Mouse (Mus musculus) heart, adult 8-10 months (tissue): ENCODE measurements around the gene 1810010D01Rik. TPM values are rescaled to one million over a fixed set of nuclear protein-coding genes. Genes with fewer than 3 reads are reported as not detected.

ENCODE experiments used
- DNase-seq: peaks from one replicate; pipeline ENCODE4 v3.0.0; 2022; ENCODE audit warnings: low spot score
- total RNA-seq, 4 experiments: library from RNA; stranded (reverse); gene quantifications; 2 replicates each; pipeline ENCODE4 v1.2.4; 2022

Gene 1810010D01Rik
- total RNA-seq, result 1 to 10 TPM in 1 of 4 experiments, not detected in 3; 1.1 TPM

GRCm38 (mm10) chr7:145208006-145208405 is at the start of gene 1810010D01Rik:
Gene 1810010D01Rik, minus strand, starts transcription at chr7:145208119.
- DNase-seq, result no peak

- DNase-seq, result no peak
Observed at GRCm38 (mm10) chr7:145256092-145256491, 48.2 kb upstream of the 1810010D01Rik start.

- no peak for DNase-seq
Observed at GRCm38 (mm10) chr7:145253986-145254630, 46.2 kb upstream of the 1810010D01Rik start.

- peak; percentile 75 for DNase-seq
Observed at GRCm38 (mm10) chr7:145252715-145253476, 45.0 kb upstream of the 1810010D01Rik start.

GRCm38 (mm10) chr7:145250225-145250624 is 42.3 kb upstream of the 1810010D01Rik start:
- no peak for DNase-seq

GRCm38 (mm10) chr7:145248911-145249310 is 41.0 kb upstream of the 1810010D01Rik start:
- no peak for DNase-seq

- DNase-seq, result peak; percentile 82
Observed at GRCm38 (mm10) chr7:145242851-145243712, 35.2 kb upstream of the 1810010D01Rik start.

GRCm38 (mm10) chr7:145242028-145242427 is 34.1 kb upstream of the 1810010D01Rik start:
- no peak for DNase-seq

GRCm38 (mm10) chr7:145240929-145241328 is 33.0 kb upstream of the 1810010D01Rik start:
- DNase-seq, result no peak

GRCm38 (mm10) chr7:145239736-145240505 is 32.0 kb upstream of the 1810010D01Rik start:
- no peak for DNase-seq

GRCm38 (mm10) chr7:145239145-145239544 is 31.2 kb upstream of the 1810010D01Rik start:
- DNase-seq, result no peak

GRCm38 (mm10) chr7:145234841-145235790 is 27.2 kb upstream of the 1810010D01Rik start:
- no peak for DNase-seq

GRCm38 (mm10) chr7:145231659-145232058 is 23.7 kb upstream of the 1810010D01Rik start:
- no peak for DNase-seq

GRCm38 (mm10) chr7:145226641-145227040 is 18.7 kb upstream of the 1810010D01Rik start:
- no peak for DNase-seq

- no peak for DNase-seq
Observed at GRCm38 (mm10) chr7:145225626-145226025, 17.7 kb upstream of the 1810010D01Rik start.

GRCm38 (mm10) chr7:145221841-145222689 is 14.1 kb upstream of the 1810010D01Rik start:
- peak; percentile 57 for DNase-seq

GRCm38 (mm10) chr7:145221346-145221745 is 13.4 kb upstream of the 1810010D01Rik start:
- peak; percentile 35 for DNase-seq

GRCm38 (mm10) chr7:145219420-145219831 is 11.5 kb upstream of the 1810010D01Rik start:
- DNase-seq, result no peak

- DNase-seq, result no peak
Observed at GRCm38 (mm10) chr7:145216591-145216990, 8.7 kb upstream of the 1810010D01Rik start.
